Mouse (Mus musculus): ENCODE data around the gene Kcnb1. TPM values are rescaled to one million over a fixed set of nuclear protein-coding genes. Genes with fewer than 3 reads are reported as not detected.

The Kcnb1 gene
- polyA plus RNA-seq, 1 experiment, result 2.1 TPM

GRCm38 (mm10) chr2:167127404-167127803 is 62.6 kb downstream of the Kcnb1 start:
- TF ChIP-seq POLR2A (IDR thresholded peaks at IDR 0.05; ENCODE audit: control insufficient read depth, extremely low read depth, insufficient read depth, low read length, poor library complexity) (no peak), CTCF (IDR thresholded peaks at IDR 0.05; ENCODE audit: borderline replicate concordance, control insufficient read depth, extremely low read depth, insufficient read depth, low read length, poor library complexity) (no peak)
- H3K4me1 ChIP-seq (replicated peaks; ENCODE audit: control insufficient read depth, insufficient read depth, low read length), result peaks cover 19% of the 10 kb centered on the region
- H3K27me3 ChIP-seq (ENCODE audit: control insufficient read depth, insufficient read depth, low read length), result no peaks in the 10 kb centered on the region

GRCm38 (mm10) chr2:167125781-167126180 is 64.2 kb downstream of the Kcnb1 start:
- no peaks in the 10 kb centered on the region for H3K27me3 ChIP-seq (ENCODE audit: control insufficient read depth, insufficient read depth, low read length)
- 81% methylated on average over 4 of the region's 4 CpGs for WGBS
- H3K4me3 ChIP-seq (ENCODE audit: control insufficient read depth, insufficient read depth, low read length), result no peak overlapping the region
- no peak for TF ChIP-seq CTCF (IDR thresholded peaks at IDR 0.05; ENCODE audit: borderline replicate concordance, control insufficient read depth, extremely low read depth, insufficient read depth, low read length, poor library complexity)
- TF ChIP-seq POLR2A (IDR thresholded peaks at IDR 0.05; ENCODE audit: control insufficient read depth, extremely low read depth, insufficient read depth, low read length, poor library complexity), result no peak
- no peaks in the 10 kb centered on the region for H3K36me3 ChIP-seq (ENCODE audit: control insufficient read depth, insufficient read depth, low read length)
- H3K27ac ChIP-seq (ENCODE audit: control insufficient read depth, insufficient read depth, low read length), result no peak overlapping the region
- DNase-seq, result no peak
- H3K4me1 ChIP-seq (replicated peaks; ENCODE audit: control insufficient read depth, insufficient read depth, low read length), result peaks cover 19% of the 10 kb centered on the region

More at GRCm38 (mm10) chr2:167127404-167127803, 62.6 kb downstream of the Kcnb1 start:
- no peak for DNase-seq
- WGBS, result 82% methylated on average over 5 of the region's 5 CpGs
- Histone ChIP-seq H3K36me3 (ENCODE audit: control insufficient read depth, insufficient read depth, low read length) (no peaks in the 10 kb centered on the region), H3K4me3 (ENCODE audit: control insufficient read depth, insufficient read depth, low read length) (no peak overlapping the region), H3K27ac (ENCODE audit: control insufficient read depth, insufficient read depth, low read length) (no peak overlapping the region)

- Histone ChIP-seq H3K4me3 (ENCODE audit: control insufficient read depth, insufficient read depth, low read length) (no peak overlapping the region), H3K27ac (ENCODE audit: control insufficient read depth, insufficient read depth, low read length) (no peak overlapping the region), H3K27me3 (ENCODE audit: control insufficient read depth, insufficient read depth, low read length) (no peaks in the 10 kb centered on the region), H3K4me1 (replicated peaks; ENCODE audit: control insufficient read depth, insufficient read depth, low read length) (peaks cover 10% of the 10 kb centered on the region), H3K36me3 (ENCODE audit: control insufficient read depth, insufficient read depth, low read length) (no peaks in the 10 kb centered on the region)
- TF ChIP-seq CTCF (IDR thresholded peaks at IDR 0.05; ENCODE audit: borderline replicate concordance, control insufficient read depth, extremely low read depth, insufficient read depth, low read length, poor library complexity) (no peak), POLR2A (IDR thresholded peaks at IDR 0.05; ENCODE audit: control insufficient read depth, extremely low read depth, insufficient read depth, low read length, poor library complexity) (no peak)
- WGBS, result 83% methylated on average over 11 of the region's 11 CpGs
- DNase-seq, result no peak
Measured at GRCm38 (mm10) chr2:167123936-167124335, 66.0 kb downstream of the Kcnb1 start.

GRCm38 (mm10) chr2:167122737-167123136 is 67.2 kb downstream of the Kcnb1 start:
- DNase-seq, result no peak
- Histone ChIP-seq H3K27me3 (ENCODE audit: control insufficient read depth, insufficient read depth, low read length) (no peaks in the 10 kb centered on the region), H3K4me1 (replicated peaks; ENCODE audit: control insufficient read depth, insufficient read depth, low read length) (no peaks in the 10 kb centered on the region), H3K36me3 (ENCODE audit: control insufficient read depth, insufficient read depth, low read length) (no peaks in the 10 kb centered on the region), H3K4me3 (ENCODE audit: control insufficient read depth, insufficient read depth, low read length) (no peak overlapping the region), H3K27ac (ENCODE audit: control insufficient read depth, insufficient read depth, low read length) (no peak overlapping the region)
- TF ChIP-seq POLR2A (IDR thresholded peaks at IDR 0.05; ENCODE audit: control insufficient read depth, extremely low read depth, insufficient read depth, low read length, poor library complexity) (no peak), CTCF (IDR thresholded peaks at IDR 0.05; ENCODE audit: borderline replicate concordance, control insufficient read depth, extremely low read depth, insufficient read depth, low read length, poor library complexity) (no peak)
- WGBS, result 92% methylated on average over 6 of the region's 6 CpGs

- H3K36me3 ChIP-seq (ENCODE audit: control insufficient read depth, insufficient read depth, low read length), result no peaks in the 10 kb centered on the region
- H3K4me1 ChIP-seq (replicated peaks; ENCODE audit: control insufficient read depth, insufficient read depth, low read length), result no peaks in the 10 kb centered on the region
- 88% methylated on average over 7 of the region's 7 CpGs for WGBS
- no peak overlapping the region for H3K27ac ChIP-seq (ENCODE audit: control insufficient read depth, insufficient read depth, low read length)
- no peak for TF ChIP-seq POLR2A (IDR thresholded peaks at IDR 0.05; ENCODE audit: control insufficient read depth, extremely low read depth, insufficient read depth, low read length, poor library complexity)
- TF ChIP-seq CTCF (IDR thresholded peaks at IDR 0.05; ENCODE audit: borderline replicate concordance, control insufficient read depth, extremely low read depth, insufficient read depth, low read length, poor library complexity), result no peak
- DNase-seq, result no peak
- no peak overlapping the region for H3K4me3 ChIP-seq (ENCODE audit: control insufficient read depth, insufficient read depth, low read length)
- H3K27me3 ChIP-seq (ENCODE audit: control insufficient read depth, insufficient read depth, low read length), result no peaks in the 10 kb centered on the region
Measured at GRCm38 (mm10) chr2:167121996-167122395, 68.0 kb downstream of the Kcnb1 start.

DNA sequence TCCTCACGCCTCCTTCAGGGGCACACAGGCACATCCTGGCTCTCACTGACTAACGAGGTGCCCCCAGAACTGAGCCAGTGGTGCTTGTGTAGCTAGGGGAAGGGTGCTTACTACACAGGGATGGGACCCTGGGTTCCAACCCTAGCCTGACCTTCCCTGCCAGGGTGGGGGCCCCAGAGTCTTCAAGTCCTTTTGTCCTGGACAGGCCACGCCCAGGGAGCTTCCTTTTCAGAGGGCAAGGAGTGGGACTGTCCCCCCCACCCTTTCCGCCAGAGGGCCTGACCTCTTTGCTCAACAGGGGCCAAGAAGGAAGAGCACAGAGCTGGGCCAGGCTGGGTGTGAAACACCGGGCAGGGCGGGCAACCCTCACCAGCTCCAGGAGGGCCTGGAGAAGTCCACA is 68.7 kb downstream of the Kcnb1 start:
- DNase-seq, result no peak
- 90% methylated on average over 6 of the region's 6 CpGs for WGBS
- Histone ChIP-seq H3K36me3 (ENCODE audit: control insufficient read depth, insufficient read depth, low read length) (no peaks in the 10 kb centered on the region), H3K4me3 (ENCODE audit: control insufficient read depth, insufficient read depth, low read length) (no peak overlapping the region), H3K27ac (ENCODE audit: control insufficient read depth, insufficient read depth, low read length) (no peak overlapping the region), H3K4me1 (replicated peaks; ENCODE audit: control insufficient read depth, insufficient read depth, low read length) (no peaks in the 10 kb centered on the region), H3K27me3 (ENCODE audit: control insufficient read depth, insufficient read depth, low read length) (no peaks in the 10 kb centered on the region)
- TF ChIP-seq POLR2A (IDR thresholded peaks at IDR 0.05; ENCODE audit: control insufficient read depth, extremely low read depth, insufficient read depth, low read length, poor library complexity) (no peak), CTCF (IDR thresholded peaks at IDR 0.05; ENCODE audit: borderline replicate concordance, control insufficient read depth, extremely low read depth, insufficient read depth, low read length, poor library complexity) (no peak)
